Mouse (Mus musculus) small intestine, adult 2 months (tissue): ENCODE measurements around the gene Wipf1.

Experiments
- CTCF ChIP-seq: fragments of 200-500 bp; IDR thresholded peaks from 2 replicates; pipeline ENCODE4 v1.5.1; 2012; ENCODE audit warnings: low read depth, mild to moderate bottlenecking, control low read depth, inconsistent platforms, low read length, moderate library complexity, mixed read lengths; ENCODE audit not compliant: insufficient replicate concordance, insufficient read length; ENCODE audit errors: extremely low read depth
- POLR2A ChIP-seq: fragments of 200-500 bp; IDR thresholded peaks from 2 replicates; pipeline ENCODE4 v1.6.1; 2012; ENCODE audit warnings: low read depth, mild to moderate bottlenecking, control low read depth, inconsistent platforms, low read length, moderate library complexity

- TF ChIP-seq POLR2A (peak; percentile 35; the same call in 1 of the 2 replicates), CTCF (no peak)
These were observed at the start of gene Wipf1 for GRCm38 (mm10) chr2:73529356-73530330.
